Mouse (Mus musculus) cerebellum, adult 2 months (tissue): ENCODE data around the gene Nop16.

Experiments
- CTCF ChIP-seq: fragments of 200-500 bp; IDR thresholded peaks from 2 replicates; pipeline ENCODE4 v1.5.1; 2011; ENCODE audit warnings: low read depth, mild to moderate bottlenecking, control low read depth, low read length, moderate library complexity, borderline replicate concordance; ENCODE audit not compliant: insufficient read depth
- POLR2A ChIP-seq: fragments of 200-500 bp; IDR thresholded peaks from 2 replicates; pipeline ENCODE4 v1.6.1; 2011; ENCODE audit warnings: low read length, control low read depth, borderline replicate concordance; ENCODE audit not compliant: insufficient read depth

DNA sequence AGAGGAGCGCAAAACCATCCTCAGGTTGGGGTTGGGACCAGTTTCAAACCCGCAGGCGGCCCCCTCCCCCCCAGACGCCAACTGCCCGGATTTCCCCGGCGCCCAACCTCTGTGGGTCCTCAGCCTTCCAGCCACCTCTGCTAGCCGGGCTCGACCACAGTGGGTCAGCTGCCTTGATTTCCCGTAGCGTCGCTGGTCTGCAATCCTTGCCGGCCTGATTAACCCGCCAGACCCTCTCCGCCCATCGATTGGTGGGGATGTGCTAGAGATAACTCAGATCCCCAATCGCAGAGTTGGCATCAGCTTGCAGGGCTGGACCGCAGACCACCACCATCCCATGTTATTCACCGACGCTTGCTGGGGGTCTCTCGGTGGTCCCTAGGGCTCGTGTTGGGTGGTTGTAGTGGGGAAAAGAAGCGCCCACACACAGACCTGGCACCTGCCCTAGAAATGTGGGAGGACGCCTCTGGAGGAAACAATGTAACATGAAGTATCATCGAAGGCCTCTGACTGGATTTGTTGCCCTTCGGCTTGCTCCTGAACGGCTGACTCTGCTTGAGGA lies 32.2 kb upstream of the Nop16 start:
- no peak for TF ChIP-seq CTCF
- no peak for TF ChIP-seq POLR2A
